ENCODE assay signal across 9 mouse cellular contexts in the genomic region with DNA sequence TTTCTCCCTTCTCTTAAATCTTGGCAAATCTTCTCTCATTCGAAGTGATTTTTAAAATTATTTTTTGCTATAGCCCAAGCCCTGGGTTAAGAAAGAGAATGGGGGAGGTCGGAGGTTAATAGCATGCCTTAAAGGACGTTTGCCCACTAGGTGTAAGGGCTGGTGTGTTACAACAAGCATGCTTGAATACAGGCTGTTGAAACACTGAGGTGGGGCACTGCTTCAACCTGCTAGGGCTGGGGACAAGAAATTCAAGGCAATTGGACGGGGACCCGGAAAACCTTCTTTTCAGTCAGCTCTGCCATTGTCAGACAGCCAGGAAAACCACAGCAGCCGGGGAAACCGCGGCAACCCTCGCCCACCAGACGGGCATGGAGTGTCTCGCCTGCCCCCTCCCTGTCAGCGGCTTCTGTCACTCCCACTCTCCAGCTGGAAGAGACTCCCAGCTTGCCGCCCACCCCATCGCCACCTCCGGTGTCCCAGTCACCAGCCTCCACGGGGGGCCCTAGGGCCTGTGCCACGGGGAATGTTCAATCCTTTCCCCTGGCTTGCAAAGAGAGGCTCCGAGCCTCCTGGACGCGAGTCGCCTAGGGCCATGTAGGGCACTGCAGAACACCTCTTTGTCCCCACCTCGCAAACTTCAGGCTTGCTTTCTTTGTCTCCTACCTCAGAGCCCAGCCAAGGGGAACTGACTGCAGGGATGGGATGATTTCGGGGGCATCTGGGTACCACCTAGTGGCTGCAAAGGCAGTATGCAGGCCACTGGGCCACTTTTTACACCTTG. TPM values are rescaled to one million over a fixed set of nuclear protein-coding genes. Genes with fewer than 3 reads are reported as not detected.
DNase-seq lines count a peak whose midpoint lies in the region; ATAC-seq and TF ChIP-seq lines count a peak whose summit lies in the region.
"Had no signal": no experiment of that assay in that cellular context is flagged by ENCODE, and none has a peak within 500 bp of the region (broad histone marks: within the 10 kb centered on the region; RNA-seq: fewer than 3 reads in every experiment).

No protein-coding gene starts in this region.

- TF ChIP-seq POLR2A in bone marrow, adult 2 months (IDR thresholded peaks at IDR 0.05; ENCODE audit: borderline replicate concordance, control insufficient read depth, low read depth, low read length), result no peak

- WGBS in bone marrow, adult 2 months, result 4% methylated on average over 23 of the region's 23 CpGs
- WGBS in embryonic facial prominence, embryonic 14.5 days, result 13% methylated on average over 13 of the region's 23 CpGs
- 9% methylated on average over 23 of the region's 23 CpGs for WGBS in hindbrain, embryonic 15.5 days

- no peaks in the 10 kb centered on the region for H3K27me3 ChIP-seq in embryonic facial prominence, embryonic 14.5 days (replicated peaks; ENCODE audit: control insufficient read depth, insufficient read depth, low read length)
- no peaks in the 10 kb centered on the region for H3K27me3 ChIP-seq in hindbrain, embryonic 15.5 days
- peaks cover 9% of the 10 kb centered on the region for H3K27me3 ChIP-seq in megakaryocyte, embryonic 14.5 days (replicated peaks)

- intact Hi-C loops in left cerebral cortex, postnatal 14 days (cut with DNase I), result loop anchor here (10.0 kb wide), 1 partner anchor 270 kb away; a partner anchor contains a TSS

- peak; percentile 64 for TF ChIP-seq CTCF in bone marrow, adult 2 months (IDR thresholded peaks at IDR 0.05; ENCODE audit: control insufficient read depth, insufficient read depth, low read length)

- in situ Hi-C loops in ES-E14 (cut with MboI; ENCODE audit: low sequenced_read_pairs in 2 of 2, unreplicated experiment in 2 of 2), result no loop called here

- no peaks in the 10 kb centered on the region for H3K4me1 ChIP-seq in ES-E14 (ENCODE audit: control insufficient read depth in 2 of 2, insufficient read depth in 2 of 2, low read length in 2 of 2, poor library complexity in 1 of 2)
- no peaks in the 10 kb centered on the region; the same call in 1 of the 2 replicates for H3K4me1 ChIP-seq in bone marrow, adult 2 months (ENCODE audit: control insufficient read depth, insufficient read depth, low read length)
- no peaks in the 10 kb centered on the region; the same call in 1 of the 2 replicates for H3K4me1 ChIP-seq in embryonic facial prominence, embryonic 14.5 days (ENCODE audit: control insufficient read depth, insufficient read depth, low read length)
- 0 out of 2 replicates have a peak, but pooled peaks cover 7% of the 10 kb centered on the region for H3K4me1 ChIP-seq in hindbrain, embryonic 15.5 days (replicated peaks)
- H3K4me1 ChIP-seq in megakaryocyte, embryonic 14.5 days, result peaks cover 10% of the 10 kb centered on the region

- ATAC-seq in embryonic facial prominence, embryonic 14.5 days (ENCODE audit: low read depth), result peak; percentile 90
- peak; percentile 92 for ATAC-seq in hindbrain, embryonic 15.5 days (ENCODE audit: low FRiP score, low read depth)

- H3K4me2 ChIP-seq in embryonic facial prominence, embryonic 14.5 days (ENCODE audit: low read depth, low read length), result peak overlapping the region; percentile 82
- H3K4me2 ChIP-seq in hindbrain, embryonic 15.5 days, result peak overlapping the region; percentile 61

- peak overlapping the region in 1 of 2 experiments; percentile 39; a peak in 1 of 4 replicates for H3K4me3 ChIP-seq in ES-E14 (ENCODE audit: insufficient read depth in 1 of 2, low read depth in 1 of 2, low read length in 2 of 2, poor library complexity in 1 of 2, severe bottlenecking in 1 of 2)
- peak overlapping the region; percentile 1 for H3K4me3 ChIP-seq in bone marrow, adult 2 months (replicated peaks; ENCODE audit: control insufficient read depth, low read depth, low read length)
- H3K4me3 ChIP-seq in embryonic facial prominence, embryonic 14.5 days (ENCODE audit: low read depth, low read length), result peak overlapping the region; percentile 42
- peak overlapping the region; percentile 34 for H3K4me3 ChIP-seq in hindbrain, embryonic 15.5 days
- peak overlapping the region; percentile 87 for H3K4me3 ChIP-seq in megakaryocyte, embryonic 14.5 days (replicated peaks)

- no peaks in the 10 kb centered on the region; the same call in 1 of the 2 replicates for H3K36me3 ChIP-seq in ES-E14 (ENCODE audit: control insufficient read depth, insufficient read depth, low read length, poor library complexity, severe bottlenecking)
- no peaks in the 10 kb centered on the region for H3K36me3 ChIP-seq in embryonic facial prominence, embryonic 14.5 days (ENCODE audit: control insufficient read depth, insufficient read depth, low read length)
- H3K36me3 ChIP-seq in hindbrain, embryonic 15.5 days, result no peaks in the 10 kb centered on the region
- H3K36me3 ChIP-seq in megakaryocyte, embryonic 14.5 days (replicated peaks; ENCODE audit: low read length), result no peaks in the 10 kb centered on the region

- H3K27ac ChIP-seq in ES-E14 (ENCODE audit: insufficient read depth, low read depth, low read length, poor library complexity, severe bottlenecking), result no peak overlapping the region
- no peak overlapping the region for H3K27ac ChIP-seq in bone marrow, adult 2 months (ENCODE audit: control insufficient read depth, insufficient read depth, low read depth, low read length, poor library complexity)
- no peak overlapping the region for H3K27ac ChIP-seq in embryonic facial prominence, embryonic 14.5 days (replicated peaks; ENCODE audit: low read depth, low read length)
- no peak overlapping the region for H3K27ac ChIP-seq in hindbrain, embryonic 15.5 days (replicated peaks)
- H3K27ac ChIP-seq: macrophage had no signal

- H3K9ac ChIP-seq in ES-E14 (ENCODE audit: insufficient read depth, low read depth, low read length, poor library complexity, severe bottlenecking), result no peak overlapping the region
- H3K9ac ChIP-seq in embryonic facial prominence, embryonic 14.5 days (ENCODE audit: low read depth, low read length), result peak overlapping the region; percentile 67
- peak overlapping the region; percentile 22; the same call in 1 of the 2 replicates for H3K9ac ChIP-seq in hindbrain, embryonic 15.5 days

- DNase-seq in ES-E14 (ENCODE audit: low read depth, low spot score), result peak; percentile 16
- DNase-seq in embryonic facial prominence, embryonic 14.5 days (ENCODE audit: low spot score), result peak; percentile 57
- peak; percentile 54 to 64 for DNase-seq in left cerebral cortex, postnatal 14 days (ENCODE audit: low spot score in 2 of 2)
- peak; percentile 67 to 80 for DNase-seq in right cerebral cortex, postnatal 10 days (ENCODE audit: low spot score in 2 of 2)
- DNase-seq in gastrocnemius, adult 18-20 months (ENCODE audit: low spot score), result no peak

- no peaks in the 10 kb centered on the region for H3K9me3 ChIP-seq in ES-E14 (ENCODE audit: control insufficient read depth, insufficient read depth, low read depth, low read length)
- H3K9me3 ChIP-seq in embryonic facial prominence, embryonic 14.5 days (ENCODE audit: control insufficient read depth, low read length), result no peaks in the 10 kb centered on the region
- H3K9me3 ChIP-seq in hindbrain, embryonic 15.5 days, result no peaks in the 10 kb centered on the region
- H3K9me3 ChIP-seq in megakaryocyte, embryonic 14.5 days, result no peaks in the 10 kb centered on the region

TF ChIP-seq in ES-E14, 5 proteins besides CTCF, POLR2A, EP300 and RAD21:
- no peak for TF ChIP-seq HCFC1 (IDR thresholded peaks at IDR 0.05; ENCODE audit: borderline replicate concordance, insufficient read depth, low read length)
- TF ChIP-seq ZC3H11A (IDR thresholded peaks at IDR 0.05; ENCODE audit: borderline replicate concordance, low read depth, low read length), result peak; percentile 43; the same call in 1 of the 2 replicates
- no peak for TF ChIP-seq MAFK (IDR thresholded peaks at IDR 0.05; ENCODE audit: insufficient read depth, low read depth, low read length)
TF ChIP-seq in ES-E14: peak in this region for 1.

RNA-seq across cellular contexts. Expression of a gene that starts 33.4 kb away (rescaled TPM):
- total RNA-seq in ES-E14 (2012; rRNA removed), result not detected in 2 replicates
- 0.22 TPM in 1 of 2 replicates, not detected in the other for polyA plus RNA-seq in bone marrow, adult 2 months (2011; ENCODE audit: insufficient read depth, insufficient read length, low replicate concordance, missing spikeins)
- 0.12 and 0.24 TPM in 2 replicates for polyA plus RNA-seq in embryonic facial prominence, embryonic 14.5 days (2014; fragmentation: Nextera tagmentation; extraction: Ambion mirVana)
- 0.21 and 0.51 TPM in 2 replicates for polyA plus RNA-seq in hindbrain, embryonic 15.5 days (2015; fragmentation: Nextera tagmentation; extraction: Ambion mirVana)
- 1 to 10 TPM; 6.2 to 7.3 TPM for total RNA-seq in left cerebral cortex, postnatal 14 days (2021)
- polyA plus RNA-seq in megakaryocyte, embryonic 14.5 days (2012; ENCODE audit: insufficient read depth, low replicate concordance), result not detected in 2 replicates
- under 1 TPM; 0.57 to 0.71 TPM for total RNA-seq in gastrocnemius, adult 18-20 months (2021)
- polyA plus RNA-seq: macrophage had no signal
